Mouse (Mus musculus): ENCODE data around the gene Cnbd2.

Gene Cnbd2

GRCm38 (mm10) chr2:156312297-156312897, at the start of gene Cnbd2, which contains the start of gene Scand1:
Cnbd2 (plus strand) TSS chr2:156312299.
Scand1 (minus strand) TSS chr2:156312704.
- TF ChIP-seq POU5F1 (IDR thresholded peaks at IDR 0.05; ENCODE audit: borderline replicate concordance, low read length): no peak
- TF ChIP-seq NANOG (IDR thresholded peaks at IDR 0.05; ENCODE audit: borderline replicate concordance, low read length): no peak
- no peak for TF ChIP-seq CTCF (conservative IDR thresholded peaks at IDR 0.05; ENCODE audit: low read length)

GRCm38 (mm10) chr2:156263204-156263893, 48.8 kb upstream of the Cnbd2 start:
- TF ChIP-seq NANOG (IDR thresholded peaks at IDR 0.05; ENCODE audit: borderline replicate concordance, low read length): no peak
- TF ChIP-seq POU5F1 (IDR thresholded peaks at IDR 0.05; ENCODE audit: borderline replicate concordance, low read length): no peak
- TF ChIP-seq CTCF (conservative IDR thresholded peaks at IDR 0.05; ENCODE audit: low read length): no peak
- Histone ChIP-seq H3K9me3 (ENCODE audit: low read length) (no peaks in the 10 kb centered on the region), H3K27me3 (ENCODE audit: insufficient read depth, low read length) (no peaks in the 10 kb centered on the region), H3K4me1 (replicated peaks; ENCODE audit: low read depth, low read length) (peaks cover 56% of the 10 kb centered on the region), H3K36me3 (ENCODE audit: insufficient read depth, low read length) (peaks cover 94% of the 10 kb centered on the region), H3K4me3 (replicated peaks; ENCODE audit: low read length) (no peak overlapping the region)

More at GRCm38 (mm10) chr2:156312297-156312897, at the start of gene Cnbd2, which contains the start of gene Scand1:
- Histone ChIP-seq H3K4me3 (replicated peaks; ENCODE audit: low read length) (peak within 1 kb of the TSS; percentile 89), H3K36me3 (ENCODE audit: insufficient read depth, low read length) (peaks cover 35% of the 10 kb centered on the region), H3K27me3 (ENCODE audit: insufficient read depth, low read length) (no peaks in the 10 kb centered on the region), H3K4me1 (replicated peaks; ENCODE audit: low read depth, low read length) (peaks cover 7% of the 10 kb centered on the region), H3K9me3 (ENCODE audit: low read length) (peaks cover 4% of the 10 kb centered on the region; the same call in 1 of the 2 replicates)

- TF ChIP-seq NANOG (IDR thresholded peaks at IDR 0.05; ENCODE audit: borderline replicate concordance, low read length) (no peak), POU5F1 (IDR thresholded peaks at IDR 0.05; ENCODE audit: borderline replicate concordance, low read length) (no peak), CTCF (conservative IDR thresholded peaks at IDR 0.05; ENCODE audit: low read length) (no peak)
- Histone ChIP-seq H3K36me3 (ENCODE audit: insufficient read depth, low read length) (peaks cover 92% of the 10 kb centered on the region), H3K4me3 (replicated peaks; ENCODE audit: low read length) (no peak overlapping the region), H3K9me3 (ENCODE audit: low read length) (no peaks in the 10 kb centered on the region), H3K27me3 (ENCODE audit: insufficient read depth, low read length) (no peaks in the 10 kb centered on the region), H3K4me1 (replicated peaks; ENCODE audit: low read depth, low read length) (peaks cover 49% of the 10 kb centered on the region)
Observed at GRCm38 (mm10) chr2:156267636-156268035, 44.5 kb upstream of the Cnbd2 start.

- no peak for TF ChIP-seq CTCF (conservative IDR thresholded peaks at IDR 0.05; ENCODE audit: low read length)
- TF ChIP-seq POU5F1 (IDR thresholded peaks at IDR 0.05; ENCODE audit: borderline replicate concordance, low read length): no peak
- no peak for TF ChIP-seq NANOG (IDR thresholded peaks at IDR 0.05; ENCODE audit: borderline replicate concordance, low read length)
- H3K9me3 ChIP-seq (ENCODE audit: low read length): no peaks in the 10 kb centered on the region
Observed at GRCm38 (mm10) chr2:156272553-156272952, 39.5 kb upstream of the Cnbd2 start.

GRCm38 (mm10) chr2:156278226-156279017, 33.7 kb upstream of the Cnbd2 start:
- Histone ChIP-seq H3K4me1 (replicated peaks; ENCODE audit: low read depth, low read length) (peaks cover 15% of the 10 kb centered on the region), H3K4me3 (replicated peaks; ENCODE audit: low read length) (no peak overlapping the region), H3K36me3 (ENCODE audit: insufficient read depth, low read length) (peaks cover 89% of the 10 kb centered on the region), H3K27me3 (ENCODE audit: insufficient read depth, low read length) (no peaks in the 10 kb centered on the region), H3K9me3 (ENCODE audit: low read length) (no peaks in the 10 kb centered on the region)
- TF ChIP-seq CTCF (conservative IDR thresholded peaks at IDR 0.05; ENCODE audit: low read length): peak; percentile 53
- TF ChIP-seq NANOG (IDR thresholded peaks at IDR 0.05; ENCODE audit: borderline replicate concordance, low read length): no peak

More at GRCm38 (mm10) chr2:156272553-156272952, 39.5 kb upstream of the Cnbd2 start:
- H3K4me1 ChIP-seq (replicated peaks; ENCODE audit: low read depth, low read length): peaks cover 29% of the 10 kb centered on the region
- no peaks in the 10 kb centered on the region for H3K27me3 ChIP-seq (ENCODE audit: insufficient read depth, low read length)
- peaks cover 83% of the 10 kb centered on the region for H3K36me3 ChIP-seq (ENCODE audit: insufficient read depth, low read length)
- no peak overlapping the region for H3K4me3 ChIP-seq (replicated peaks; ENCODE audit: low read length)

GRCm38 (mm10) chr2:156281227-156281626, 30.9 kb upstream of the Cnbd2 start:
- peaks cover 21% of the 10 kb centered on the region for H3K4me1 ChIP-seq (replicated peaks; ENCODE audit: low read depth, low read length)
- H3K36me3 ChIP-seq (ENCODE audit: insufficient read depth, low read length): peaks cover 100% of the 10 kb centered on the region
- H3K9me3 ChIP-seq (ENCODE audit: low read length): no peaks in the 10 kb centered on the region
- H3K27me3 ChIP-seq (ENCODE audit: insufficient read depth, low read length): no peaks in the 10 kb centered on the region
- no peak for TF ChIP-seq NANOG (IDR thresholded peaks at IDR 0.05; ENCODE audit: borderline replicate concordance, low read length)
- TF ChIP-seq POU5F1 (IDR thresholded peaks at IDR 0.05; ENCODE audit: borderline replicate concordance, low read length): no peak
- TF ChIP-seq CTCF (conservative IDR thresholded peaks at IDR 0.05; ENCODE audit: low read length): no peak
- no peak overlapping the region for H3K4me3 ChIP-seq (replicated peaks; ENCODE audit: low read length)

GRCm38 (mm10) chr2:156285161-156285560, 26.9 kb upstream of the Cnbd2 start:
- H3K36me3 ChIP-seq (ENCODE audit: insufficient read depth, low read length): peaks cover 100% of the 10 kb centered on the region
- H3K9me3 ChIP-seq (ENCODE audit: low read length): no peaks in the 10 kb centered on the region

GRCm38 (mm10) chr2:156286733-156287132, 25.4 kb upstream of the Cnbd2 start:
- H3K9me3 ChIP-seq (ENCODE audit: low read length): no peaks in the 10 kb centered on the region
- H3K27me3 ChIP-seq (ENCODE audit: insufficient read depth, low read length): no peaks in the 10 kb centered on the region
- peaks cover 99% of the 10 kb centered on the region for H3K36me3 ChIP-seq (ENCODE audit: insufficient read depth, low read length)
- no peak overlapping the region for H3K4me3 ChIP-seq (replicated peaks; ENCODE audit: low read length)
- TF ChIP-seq POU5F1 (IDR thresholded peaks at IDR 0.05; ENCODE audit: borderline replicate concordance, low read length): no peak
- TF ChIP-seq CTCF (conservative IDR thresholded peaks at IDR 0.05; ENCODE audit: low read length): peak; percentile 32
- H3K4me1 ChIP-seq (replicated peaks; ENCODE audit: low read depth, low read length): peaks cover 27% of the 10 kb centered on the region

More at GRCm38 (mm10) chr2:156285161-156285560, 26.9 kb upstream of the Cnbd2 start:
- TF ChIP-seq NANOG (IDR thresholded peaks at IDR 0.05; ENCODE audit: borderline replicate concordance, low read length) (no peak), POU5F1 (IDR thresholded peaks at IDR 0.05; ENCODE audit: borderline replicate concordance, low read length) (no peak), CTCF (conservative IDR thresholded peaks at IDR 0.05; ENCODE audit: low read length) (no peak)
- H3K4me3 ChIP-seq (replicated peaks; ENCODE audit: low read length): no peak overlapping the region
- H3K4me1 ChIP-seq (replicated peaks; ENCODE audit: low read depth, low read length): peaks cover 27% of the 10 kb centered on the region
- no peaks in the 10 kb centered on the region for H3K27me3 ChIP-seq (ENCODE audit: insufficient read depth, low read length)
